Mouse (Mus musculus): ENCODE data around the gene Fam71f2.

Gene Fam71f2

GRCm38 (mm10) chr6:29279293-29279692, at the start of gene Fam71f2:
Gene Fam71f2 (plus strand): TSS chr6:29279593.
- DNase-seq: no peak

- no peak for DNase-seq
These were observed 49.0 kb upstream of the Fam71f2 start for GRCm38 (mm10) chr6:29230386-29230785.

- DNase-seq: no peak
These were observed 47.6 kb upstream of the Fam71f2 start for GRCm38 (mm10) chr6:29231799-29232198.

- no peak for DNase-seq
These were observed 47.1 kb upstream of the Fam71f2 start for GRCm38 (mm10) chr6:29232321-29232720.

- no peak for DNase-seq
These were observed 45.7 kb upstream of the Fam71f2 start for GRCm38 (mm10) chr6:29233710-29234109.

- no peak for DNase-seq
These were observed 45.1 kb upstream of the Fam71f2 start for GRCm38 (mm10) chr6:29234272-29234671.

GRCm38 (mm10) chr6:29240806-29241205, 38.6 kb upstream of the Fam71f2 start:
- peak; percentile 13 for DNase-seq

- no peak for DNase-seq
These were observed 37.7 kb upstream of the Fam71f2 start for GRCm38 (mm10) chr6:29241697-29242096.

- DNase-seq: no peak
These were observed 37.1 kb upstream of the Fam71f2 start for GRCm38 (mm10) chr6:29242265-29242664.

- DNase-seq: no peak
These were observed 33.9 kb upstream of the Fam71f2 start for GRCm38 (mm10) chr6:29245272-29246120.

GRCm38 (mm10) chr6:29246183-29246582, 33.2 kb upstream of the Fam71f2 start:
- DNase-seq: no peak

GRCm38 (mm10) chr6:29246585-29246984, 32.8 kb upstream of the Fam71f2 start:
- no peak for DNase-seq

GRCm38 (mm10) chr6:29247072-29247471, 32.3 kb upstream of the Fam71f2 start:
- DNase-seq: no peak

GRCm38 (mm10) chr6:29259418-29259817, 20.0 kb upstream of the Fam71f2 start:
- DNase-seq: no peak

GRCm38 (mm10) chr6:29261831-29262230, 17.6 kb upstream of the Fam71f2 start:
- DNase-seq: no peak

GRCm38 (mm10) chr6:29263650-29264455, 15.5 kb upstream of the Fam71f2 start:
- DNase-seq: peak; percentile 43

- no peak for DNase-seq
These were observed 15.0 kb upstream of the Fam71f2 start for GRCm38 (mm10) chr6:29264456-29264781.

GRCm38 (mm10) chr6:29266936-29267335, 12.5 kb upstream of the Fam71f2 start:
- DNase-seq: no peak

- no peak for DNase-seq
These were observed 10.3 kb upstream of the Fam71f2 start for GRCm38 (mm10) chr6:29269006-29269668.

- no peak for DNase-seq
These were observed 8.4 kb upstream of the Fam71f2 start for GRCm38 (mm10) chr6:29270961-29271360.

- peak; percentile 93 for DNase-seq
These were observed 6.9 kb upstream of the Fam71f2 start, which contains the start of gene Hilpda for GRCm38 (mm10) chr6:29272312-29273072. Gene Hilpda (plus strand): TSS chr6:29272488.

GRCm38 (mm10) chr6:29276746-29277145, 2.6 kb upstream of the Fam71f2 start:
- DNase-seq: no peak

All from right cerebral cortex, adult 18-20 months (tissue).